Mouse (Mus musculus): ENCODE measurements around the gene Tsen34. TPM values are rescaled to one million over a fixed set of nuclear protein-coding genes. Genes with fewer than 3 reads are reported as not detected.

Tsen34 gene
- polyA plus RNA-seq, 1 experiment from 2014 or later = 41.9 TPM

DNA sequence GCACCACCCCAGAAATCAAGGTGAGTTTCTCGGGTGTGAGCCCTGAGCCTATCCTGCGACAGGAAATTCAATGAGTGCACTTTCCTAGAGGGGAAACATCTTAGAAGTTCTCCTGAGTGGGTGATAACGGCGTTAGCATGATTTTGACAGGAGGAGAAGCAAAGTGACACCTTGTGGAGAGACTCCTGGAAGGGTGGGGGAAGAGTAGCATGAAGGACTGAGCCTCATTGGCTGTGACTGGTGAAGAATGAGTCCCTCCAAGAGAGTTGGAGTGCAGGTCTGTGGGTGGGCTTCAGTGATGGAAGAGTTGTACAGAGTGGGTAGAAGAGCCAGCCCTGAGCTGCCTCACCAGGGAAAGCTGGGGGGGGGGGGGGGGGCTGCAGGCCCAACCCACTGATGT is 35.7 kb upstream of the Tsen34 start:
- no peak overlapping the region for H3K4me3 ChIP-seq (ENCODE audit: low read depth, low read length)
- no peak overlapping the region for H3K27ac ChIP-seq (ENCODE audit: low read length)
- no peak for ATAC-seq (ENCODE audit: low read depth)
- 79% methylated on average over 4 of the region's 4 CpGs for WGBS (ENCODE audit: insufficient replicate concordance)
- H3K9ac ChIP-seq (ENCODE audit: low read depth, low read length) = no peak overlapping the region
- no peak overlapping the region for H3K4me2 ChIP-seq (ENCODE audit: low read depth, low read length)
- H3K4me1 ChIP-seq (ENCODE audit: control insufficient read depth, low read depth, low read length) = no peaks in the 10 kb centered on the region
- no peaks in the 10 kb centered on the region for H3K9me3 ChIP-seq (replicated peaks; ENCODE audit: control insufficient read depth, low read length)
- peaks cover 92% of the 10 kb centered on the region for H3K36me3 ChIP-seq (ENCODE audit: control insufficient read depth, insufficient read depth)
- H3K27me3 ChIP-seq (ENCODE audit: control insufficient read depth, insufficient read depth, low read depth, low read length) = no peaks in the 10 kb centered on the region

DNA sequence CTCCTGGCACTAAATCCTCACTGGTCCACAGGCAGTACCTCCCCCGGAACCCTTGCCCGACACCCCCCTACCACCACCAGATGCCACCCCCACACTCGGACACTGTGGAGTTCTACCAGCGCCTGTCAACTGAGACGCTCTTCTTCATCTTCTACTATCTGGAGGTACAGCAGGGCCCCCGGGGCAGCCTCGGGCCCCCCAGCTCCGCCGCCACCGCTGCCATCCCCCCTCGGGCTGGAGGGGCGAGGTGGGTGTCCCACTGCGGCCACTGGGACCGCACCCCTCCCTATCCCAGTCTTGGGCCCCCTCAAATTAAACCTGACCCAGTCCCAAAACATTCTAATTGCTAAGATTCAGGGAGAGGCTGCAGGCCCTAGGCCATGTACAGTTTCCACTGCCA is 34.1 kb upstream of the Tsen34 start:
- Histone ChIP-seq H3K4me2 (ENCODE audit: low read depth, low read length) (no peak overlapping the region), H3K9me3 (replicated peaks; ENCODE audit: control insufficient read depth, low read length) (no peaks in the 10 kb centered on the region), H3K27me3 (ENCODE audit: control insufficient read depth, insufficient read depth, low read depth, low read length) (no peaks in the 10 kb centered on the region), H3K4me1 (ENCODE audit: control insufficient read depth, low read depth, low read length) (peaks cover 5% of the 10 kb centered on the region), H3K4me3 (ENCODE audit: low read depth, low read length) (no peak overlapping the region), H3K9ac (ENCODE audit: low read depth, low read length) (no peak overlapping the region), H3K36me3 (ENCODE audit: control insufficient read depth, insufficient read depth) (peaks cover 86% of the 10 kb centered on the region), H3K27ac (ENCODE audit: low read length) (no peak overlapping the region)
- 88% methylated on average over 14 of the region's 14 CpGs for WGBS (ENCODE audit: insufficient replicate concordance)
- no peak for ATAC-seq (ENCODE audit: low read depth)

DNA sequence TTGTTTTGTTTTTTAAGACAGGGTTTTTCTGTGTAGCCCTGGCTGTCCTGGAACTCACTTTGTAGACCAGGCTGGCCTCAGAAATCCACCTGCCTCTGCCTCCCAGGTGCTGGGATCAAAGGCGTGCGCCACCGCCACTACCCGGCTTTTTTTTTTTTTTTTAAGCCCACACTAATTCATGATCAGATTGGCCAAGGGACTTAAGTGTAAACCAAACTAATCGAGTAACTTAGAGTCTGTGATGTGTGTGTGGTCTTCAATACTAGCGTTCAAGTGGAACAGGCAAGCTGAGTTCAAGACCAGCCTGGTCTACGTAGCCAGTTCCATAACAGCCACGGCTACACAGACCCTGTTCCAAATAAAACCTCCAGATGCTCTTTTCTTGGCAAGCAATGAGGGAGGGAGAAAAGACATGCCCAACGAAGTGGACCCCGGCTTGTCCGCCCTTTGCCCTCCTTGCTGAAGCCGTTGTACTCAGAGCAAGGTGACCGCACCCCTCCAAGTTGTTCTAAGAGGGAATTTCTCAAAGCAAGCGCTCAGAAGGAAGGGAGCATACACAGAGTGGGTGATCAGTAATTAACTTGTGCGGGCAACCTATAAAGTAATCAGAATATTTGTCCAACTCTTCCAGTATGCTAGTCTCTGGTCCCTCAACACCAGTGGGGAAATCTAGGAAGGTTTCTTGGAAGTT is 28.0 kb upstream of the Tsen34 start:
- H3K4me3 ChIP-seq (ENCODE audit: low read depth, low read length) = peak overlapping the region; percentile 85
- WGBS (ENCODE audit: insufficient replicate concordance) = 20% methylated on average over 15 of the region's 15 CpGs
- ATAC-seq (ENCODE audit: low read depth) = peak; percentile 17; the same call in 1 of the 2 replicates

DNA sequence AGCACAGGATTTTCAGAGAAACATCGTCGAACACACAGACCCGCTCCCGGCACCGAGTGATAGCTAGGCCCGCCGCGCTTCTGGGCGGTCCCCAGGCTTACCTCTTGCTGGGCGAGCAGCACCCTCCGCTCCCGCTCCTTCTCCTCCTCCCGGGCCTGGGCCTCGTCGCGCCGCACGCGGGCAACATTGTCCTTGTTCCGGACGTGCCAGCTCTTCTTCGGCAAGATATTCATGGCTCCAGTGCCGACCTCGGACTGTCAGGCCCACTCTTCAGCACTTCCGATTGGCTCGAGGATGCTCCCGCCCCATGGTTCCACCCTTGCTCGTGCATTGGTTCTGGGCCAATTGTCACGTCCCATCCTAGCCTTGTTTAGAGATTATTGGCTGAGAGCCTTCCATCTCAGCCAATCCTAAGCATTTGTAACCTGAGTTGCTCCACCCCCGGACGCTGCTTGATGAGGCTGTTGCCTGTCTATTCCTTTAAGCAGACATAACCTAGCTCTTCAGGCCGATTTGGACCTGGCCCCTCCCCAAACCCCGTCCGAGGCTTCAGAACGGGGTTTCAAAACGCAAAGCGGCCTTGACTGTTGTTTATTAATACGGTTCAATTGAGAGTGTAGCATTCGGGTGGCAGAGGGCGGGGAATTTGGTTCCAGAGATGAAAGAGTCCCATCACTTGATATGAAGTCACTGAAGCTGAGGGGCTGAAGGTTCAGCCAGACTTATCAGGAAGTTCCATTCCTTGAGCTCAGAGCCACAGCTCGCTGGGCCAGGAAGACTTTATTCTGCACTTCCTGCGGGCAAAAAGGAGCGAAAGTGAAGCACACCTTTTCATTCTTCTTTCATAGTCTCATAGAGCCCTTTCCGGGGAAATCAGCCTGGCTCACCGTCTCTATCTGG is 27.2 kb upstream of the Tsen34 start, which contains the start of gene Leng1:
Leng1 (minus strand) TSS at position 626 of the 900 bp plus-strand sequence.
- peaks cover 21% of the 10 kb centered on the region for H3K36me3 ChIP-seq (ENCODE audit: control insufficient read depth, insufficient read depth)
- H3K9ac ChIP-seq (ENCODE audit: low read depth, low read length) = peak within 1 kb of the TSS; percentile 93
- H3K9me3 ChIP-seq (replicated peaks; ENCODE audit: control insufficient read depth, low read length) = no peaks in the 10 kb centered on the region
- H3K4me2 ChIP-seq (ENCODE audit: low read depth, low read length) = peak within 1 kb of the TSS; percentile 95
- peak within 1 kb of the TSS; percentile 95 for H3K27ac ChIP-seq (ENCODE audit: low read length)
- peak within 1 kb of the TSS; percentile 85 for H3K4me3 ChIP-seq (ENCODE audit: low read depth, low read length)
- H3K27me3 ChIP-seq (ENCODE audit: control insufficient read depth, insufficient read depth, low read depth, low read length) = no peaks in the 10 kb centered on the region
- peaks cover 36% of the 10 kb centered on the region for H3K4me1 ChIP-seq (ENCODE audit: control insufficient read depth, low read depth, low read length)
- 3% methylated on average over 45 of the region's 45 CpGs for WGBS (ENCODE audit: insufficient replicate concordance)
- ATAC-seq (ENCODE audit: low read depth) = peak; percentile 98

More for the DNA sequence above, 28.0 kb upstream of the Tsen34 start:
- no peaks in the 10 kb centered on the region for H3K9me3 ChIP-seq (replicated peaks; ENCODE audit: control insufficient read depth, low read length)
- no peaks in the 10 kb centered on the region for H3K27me3 ChIP-seq (ENCODE audit: control insufficient read depth, insufficient read depth, low read depth, low read length)
- peak overlapping the region; percentile 95 for H3K27ac ChIP-seq (ENCODE audit: low read length)
- peaks cover 29% of the 10 kb centered on the region for H3K36me3 ChIP-seq (ENCODE audit: control insufficient read depth, insufficient read depth)
- H3K9ac ChIP-seq (ENCODE audit: low read depth, low read length) = peak overlapping the region; percentile 93
- H3K4me2 ChIP-seq (ENCODE audit: low read depth, low read length) = peak overlapping the region; percentile 95
- peaks cover 36% of the 10 kb centered on the region for H3K4me1 ChIP-seq (ENCODE audit: control insufficient read depth, low read depth, low read length)

DNA sequence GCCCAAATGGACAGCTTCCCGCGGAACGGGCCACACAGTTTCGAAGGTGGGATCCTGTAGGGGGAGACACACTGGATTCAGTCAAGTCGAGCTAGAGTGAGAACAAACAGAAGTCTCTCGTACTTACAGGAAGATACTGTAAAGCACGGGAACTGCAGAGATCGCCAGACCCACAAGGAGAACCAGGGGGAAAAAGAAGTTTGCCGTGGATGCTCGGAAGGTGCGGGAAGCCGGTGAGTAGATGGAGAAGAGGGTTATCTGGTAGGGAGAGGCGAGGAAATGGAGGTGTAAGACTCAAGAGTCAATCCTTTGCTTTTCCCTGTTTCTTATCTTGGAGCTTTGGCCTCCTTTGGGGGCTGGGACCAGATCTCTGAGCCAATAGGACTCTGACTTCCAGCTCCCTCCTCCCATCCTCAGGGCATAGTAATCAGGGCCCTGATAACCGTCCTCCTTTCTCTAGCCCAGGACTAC is 25.7 kb upstream of the Tsen34 start:
- Histone ChIP-seq H3K4me2 (ENCODE audit: low read depth, low read length) (peak overlapping the region; percentile 88), H3K4me1 (ENCODE audit: control insufficient read depth, low read depth, low read length) (peaks cover 36% of the 10 kb centered on the region), H3K27ac (ENCODE audit: low read length) (peak overlapping the region; percentile 51), H3K36me3 (ENCODE audit: control insufficient read depth, insufficient read depth) (peaks cover 9% of the 10 kb centered on the region), H3K9me3 (replicated peaks; ENCODE audit: control insufficient read depth, low read length) (no peaks in the 10 kb centered on the region), H3K27me3 (ENCODE audit: control insufficient read depth, insufficient read depth, low read depth, low read length) (no peaks in the 10 kb centered on the region), H3K4me3 (ENCODE audit: low read depth, low read length) (peak overlapping the region; percentile 85), H3K9ac (ENCODE audit: low read depth, low read length) (peak overlapping the region; percentile 52)
- WGBS (ENCODE audit: insufficient replicate concordance) = 27% methylated on average over 14 of the region's 14 CpGs
- peak; percentile 28 for ATAC-seq (ENCODE audit: low read depth)

DNA sequence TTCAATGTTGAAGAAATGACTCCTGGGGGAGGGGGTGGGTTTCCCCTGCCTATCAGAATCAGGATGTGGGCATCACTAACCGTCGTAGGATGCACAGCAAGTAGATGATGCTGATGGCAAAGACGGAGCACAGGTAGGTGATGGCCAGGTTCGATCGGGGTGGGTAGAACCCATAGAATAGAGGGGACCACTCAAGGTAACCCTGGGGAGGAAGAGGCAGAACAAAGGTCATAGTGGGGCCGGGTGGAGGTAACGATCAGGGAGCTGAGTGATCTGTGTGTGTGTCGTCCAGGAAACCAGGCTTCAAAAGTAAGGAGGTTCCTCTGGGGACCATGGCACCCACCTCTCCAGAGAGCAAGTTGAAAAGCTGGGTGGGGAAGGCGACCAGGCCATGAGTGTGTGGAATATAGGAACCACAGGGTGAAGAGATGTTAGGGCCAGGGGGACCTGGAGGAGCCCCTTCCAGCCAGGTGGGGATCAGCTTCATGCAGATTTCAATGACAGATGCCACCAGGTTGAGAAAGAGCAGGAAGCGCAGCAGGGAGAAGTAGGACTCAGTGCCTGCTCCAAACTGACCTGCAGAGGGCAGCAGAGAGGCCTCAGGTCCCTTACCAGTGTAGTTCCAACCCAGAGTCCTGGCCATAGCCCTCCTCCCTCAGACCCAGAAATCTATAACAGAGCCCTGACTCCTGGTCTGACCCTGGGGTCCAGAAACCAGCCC is 18.0 kb upstream of the Tsen34 start:
- peak; percentile 81 for ATAC-seq (ENCODE audit: low read depth)
- Histone ChIP-seq H3K4me1 (ENCODE audit: control insufficient read depth, low read depth, low read length) (no peaks in the 10 kb centered on the region), H3K9me3 (replicated peaks; ENCODE audit: control insufficient read depth, low read length) (no peaks in the 10 kb centered on the region), H3K36me3 (ENCODE audit: control insufficient read depth, insufficient read depth) (no peaks in the 10 kb centered on the region), H3K27me3 (ENCODE audit: control insufficient read depth, insufficient read depth, low read depth, low read length) (no peaks in the 10 kb centered on the region), H3K4me2 (ENCODE audit: low read depth, low read length) (no peak overlapping the region), H3K9ac (ENCODE audit: low read depth, low read length) (no peak overlapping the region), H3K27ac (ENCODE audit: low read length) (no peak overlapping the region), H3K4me3 (ENCODE audit: low read depth, low read length) (no peak overlapping the region)
- 44% methylated on average over 10 of the region's 10 CpGs for WGBS (ENCODE audit: insufficient replicate concordance)

DNA sequence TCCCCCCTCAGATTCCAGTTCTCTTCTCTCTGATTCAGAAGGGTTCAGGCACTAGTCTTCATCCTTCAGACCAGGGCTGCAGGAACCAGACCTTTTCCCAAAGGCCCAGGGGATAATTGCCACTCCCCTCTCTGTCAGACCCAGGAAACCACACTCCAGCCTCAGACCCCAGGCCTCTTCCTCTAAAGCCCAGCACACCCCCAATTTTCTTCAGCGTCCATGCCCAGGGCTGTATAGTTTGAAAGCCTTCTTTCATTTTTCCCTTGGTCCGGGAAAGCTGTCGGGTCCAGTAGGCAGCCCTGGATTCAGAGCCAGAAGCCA is 17.5 kb upstream of the Tsen34 start:
- Histone ChIP-seq H3K4me1 (ENCODE audit: control insufficient read depth, low read depth, low read length) (no peaks in the 10 kb centered on the region), H3K36me3 (ENCODE audit: control insufficient read depth, insufficient read depth) (no peaks in the 10 kb centered on the region), H3K4me3 (ENCODE audit: low read depth, low read length) (no peak overlapping the region), H3K27ac (ENCODE audit: low read length) (no peak overlapping the region), H3K9me3 (replicated peaks; ENCODE audit: control insufficient read depth, low read length) (no peaks in the 10 kb centered on the region), H3K4me2 (ENCODE audit: low read depth, low read length) (no peak overlapping the region), H3K9ac (ENCODE audit: low read depth, low read length) (no peak overlapping the region), H3K27me3 (ENCODE audit: control insufficient read depth, insufficient read depth, low read depth, low read length) (no peaks in the 10 kb centered on the region)
- ATAC-seq (ENCODE audit: low read depth) = no peak
- WGBS (ENCODE audit: insufficient replicate concordance) = 64% methylated on average over 3 of the region's 3 CpGs

DNA sequence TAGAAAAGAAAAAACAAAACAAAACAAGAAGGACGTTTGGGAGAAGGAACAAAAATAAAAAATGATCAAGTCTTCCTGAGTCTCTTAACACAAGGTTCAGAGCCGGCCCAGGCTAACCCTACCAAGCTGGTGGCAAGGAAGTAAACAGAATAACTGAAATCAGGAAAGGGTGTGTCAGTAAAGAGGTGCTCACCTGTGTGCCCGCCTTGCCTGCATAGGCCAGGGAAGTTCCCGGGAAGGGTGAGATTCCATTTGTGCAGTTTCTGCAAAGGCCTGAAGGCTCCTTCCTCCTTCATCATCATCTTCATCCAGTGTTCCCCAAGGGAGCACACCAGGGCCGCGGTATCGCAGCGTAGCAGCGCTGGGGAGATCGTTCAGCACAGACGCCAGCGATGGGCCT is 16.3 kb upstream of the Tsen34 start:
- no peaks in the 10 kb centered on the region for H3K27me3 ChIP-seq (ENCODE audit: control insufficient read depth, insufficient read depth, low read depth, low read length)
- H3K4me1 ChIP-seq (ENCODE audit: control insufficient read depth, low read depth, low read length) = no peaks in the 10 kb centered on the region
- H3K27ac ChIP-seq (ENCODE audit: low read length) = no peak overlapping the region
- ATAC-seq (ENCODE audit: low read depth) = no peak
- H3K9me3 ChIP-seq (replicated peaks; ENCODE audit: control insufficient read depth, low read length) = no peaks in the 10 kb centered on the region
- H3K36me3 ChIP-seq (ENCODE audit: control insufficient read depth, insufficient read depth) = no peaks in the 10 kb centered on the region
- no peak overlapping the region for H3K4me3 ChIP-seq (ENCODE audit: low read depth, low read length)
- WGBS (ENCODE audit: insufficient replicate concordance) = 75% methylated on average over 12 of the region's 12 CpGs
- H3K4me2 ChIP-seq (ENCODE audit: low read depth, low read length) = no peak overlapping the region
- H3K9ac ChIP-seq (ENCODE audit: low read depth, low read length) = no peak overlapping the region

Measured in liver, embryonic 16.5 days (tissue).